In the genomic region with DNA sequence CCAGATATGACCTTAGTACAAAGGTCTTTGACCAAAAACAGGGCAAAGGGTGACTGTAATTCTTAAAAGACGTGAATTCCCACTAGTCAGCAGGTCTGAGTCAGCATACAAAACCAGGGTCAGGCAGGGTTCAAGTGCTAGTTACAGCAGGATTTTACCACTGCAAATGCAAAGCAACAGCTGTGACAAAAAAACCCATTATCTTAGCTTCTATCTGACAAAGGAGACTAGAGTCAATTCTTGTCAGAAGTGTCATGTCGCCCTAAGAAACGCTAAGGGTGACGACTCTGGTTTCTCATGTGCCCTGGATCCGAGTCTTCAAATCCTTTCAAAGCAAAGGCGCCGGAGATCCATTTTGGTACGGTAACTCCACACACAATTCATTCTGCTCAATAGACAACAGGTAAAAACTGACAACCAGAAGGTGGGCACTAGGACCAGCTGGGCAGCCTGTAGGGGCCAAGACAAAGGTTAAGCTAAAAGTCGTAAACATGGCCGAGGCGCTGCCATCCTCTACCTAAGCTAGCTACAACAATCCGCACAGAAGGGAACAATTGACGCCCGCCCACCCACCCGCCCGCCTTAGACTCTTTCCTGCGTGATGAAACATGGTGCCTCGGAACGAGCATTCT, we compare ENCODE assay signal across 7 mouse cellular contexts. TPM values are rescaled to one million over a fixed set of nuclear protein-coding genes. Genes with fewer than 3 reads are reported as not detected.
DNase-seq lines count a peak whose midpoint lies in the region; ATAC-seq and TF ChIP-seq lines count a peak whose summit lies in the region.

No protein-coding gene starts in this region.

- H3K4me2 ChIP-seq in heart, postnatal 0 days (ENCODE audit: low read depth, low read length) = peak overlapping the region; percentile 74
- H3K4me2 ChIP-seq in limb, embryonic 13.5 days (replicated peaks) = peak overlapping the region; percentile 91
- peak overlapping the region; percentile 97 for H3K4me2 ChIP-seq in neural tube, embryonic 14.5 days (ENCODE audit: low read depth, low read length)

- no peak for TF ChIP-seq CTCF in spleen, adult 2 months (IDR thresholded peaks at IDR 0.05; ENCODE audit: extremely low read depth, insufficient read depth, insufficient read length, insufficient replicate concordance)
- TF ChIP-seq CTCF in heart, postnatal 0 days (IDR thresholded peaks at IDR 0.05; ENCODE audit: low read depth) = no peak

- no peaks in the 10 kb centered on the region for H3K27me3 ChIP-seq in spleen, adult 2 months (ENCODE audit: control insufficient read depth, insufficient read depth, low read length)
- no peaks in the 10 kb centered on the region for H3K27me3 ChIP-seq in heart, postnatal 0 days (ENCODE audit: control insufficient read depth, insufficient read depth, low read length)
- H3K27me3 ChIP-seq in limb, embryonic 13.5 days = no peaks in the 10 kb centered on the region
- no peaks in the 10 kb centered on the region for H3K27me3 ChIP-seq in neural tube, embryonic 14.5 days (ENCODE audit: control insufficient read depth, insufficient read depth, low read length)

- no peak for TF ChIP-seq EP300 in heart, postnatal 0 days (IDR thresholded peaks at IDR 0.05; ENCODE audit: low read depth)

- peak overlapping the region; percentile 94 for H3K4me3 ChIP-seq in spleen, adult 2 months (ENCODE audit: extremely low read depth, insufficient read depth, insufficient read length)
- peak overlapping the region; percentile 80 for H3K4me3 ChIP-seq in heart, postnatal 0 days (ENCODE audit: low read depth, low read length)
- peak overlapping the region; percentile 96 for H3K4me3 ChIP-seq in limb, embryonic 13.5 days
- peak overlapping the region; percentile 70 for H3K4me3 ChIP-seq in neural tube, embryonic 14.5 days (ENCODE audit: low read depth, low read length)

- H3K4me1 ChIP-seq in spleen, adult 2 months (ENCODE audit: control insufficient read depth, insufficient read depth, insufficient read length) = no peaks in the 10 kb centered on the region; the same call in 1 of the 2 replicates
- peaks cover 36% of the 10 kb centered on the region for H3K4me1 ChIP-seq in heart, postnatal 0 days (ENCODE audit: control insufficient read depth, insufficient read depth)
- H3K4me1 ChIP-seq in limb, embryonic 13.5 days = peaks cover 21% of the 10 kb centered on the region
- peaks cover 20% of the 10 kb centered on the region for H3K4me1 ChIP-seq in neural tube, embryonic 14.5 days (ENCODE audit: control insufficient read depth, insufficient read depth, low read length)

- TF ChIP-seq POLR2A in spleen, adult 2 months (IDR thresholded peaks at IDR 0.05; ENCODE audit: low read depth, low read length) = no peak

- no peaks in the 10 kb centered on the region; the same call in 1 of the 2 replicates for H3K36me3 ChIP-seq in spleen, adult 2 months (ENCODE audit: control insufficient read depth, insufficient read depth, low read length)
- peaks cover 15% of the 10 kb centered on the region for H3K36me3 ChIP-seq in heart, postnatal 0 days (replicated peaks; ENCODE audit: control insufficient read depth, insufficient read depth, low read length)
- H3K36me3 ChIP-seq in limb, embryonic 13.5 days = peaks cover 20% of the 10 kb centered on the region
- H3K36me3 ChIP-seq in neural tube, embryonic 14.5 days (ENCODE audit: control insufficient read depth, insufficient read depth, low read length) = peaks cover 10% of the 10 kb centered on the region

- peak overlapping the region; percentile 89; the same call in 1 of the 2 replicates for H3K27ac ChIP-seq in spleen, adult 2 months (ENCODE audit: insufficient read depth, low read length)
- H3K27ac ChIP-seq in heart, postnatal 0 days (ENCODE audit: low read depth) = peak overlapping the region; percentile 95
- peak overlapping the region; percentile 89 for H3K27ac ChIP-seq in limb, embryonic 13.5 days
- H3K27ac ChIP-seq in neural tube, embryonic 14.5 days (ENCODE audit: low read depth, low read length) = peak overlapping the region; percentile 82

- no peak for DNase-seq in spleen, adult 2 months (ENCODE audit: low read depth in 1 of 2, low spot score in 2 of 2)
- no peak for DNase-seq in spleen, adult 18-20 months
- peak; percentile 50 for DNase-seq in c-Kit-positive CD71-positive TER-119-negative erythroid progenitor cells, embryonic 14.5 days (ENCODE audit: low read depth)
- peak; percentile 22 for DNase-seq in heart, postnatal 0 days (ENCODE audit: low spot score)
- no peak for DNase-seq in ovary, postnatal 10 days (ENCODE audit: low spot score)

- peak overlapping the region; percentile 91 for H3K9ac ChIP-seq in heart, postnatal 0 days (replicated peaks; ENCODE audit: low read depth, low read length)
- peak overlapping the region; percentile 98 for H3K9ac ChIP-seq in limb, embryonic 13.5 days
- peak overlapping the region; percentile 86 for H3K9ac ChIP-seq in neural tube, embryonic 14.5 days (replicated peaks; ENCODE audit: low read depth, low read length)

- ATAC-seq in heart, postnatal 0 days (ENCODE audit: insufficient read depth, low read depth) = peak; percentile 12; the same call in 1 of the 2 replicates
- ATAC-seq in limb, embryonic 13.5 days (ENCODE audit: low FRiP score, low read depth) = no peak
- peak; percentile 22 for ATAC-seq in neural tube, embryonic 14.5 days (ENCODE audit: low read depth)

- H3K9me3 ChIP-seq in heart, postnatal 0 days (replicated peaks; ENCODE audit: control insufficient read depth, low read length) = no peaks in the 10 kb centered on the region
- H3K9me3 ChIP-seq in limb, embryonic 13.5 days = no peaks in the 10 kb centered on the region
- H3K9me3 ChIP-seq in neural tube, embryonic 14.5 days (ENCODE audit: control insufficient read depth, low read length) = no peaks in the 10 kb centered on the region

- WGBS in spleen, adult 2 months = under 1% methylated on average over 19 of the region's 19 CpGs
- WGBS in heart, postnatal 0 days = under 1% methylated on average over 19 of the region's 19 CpGs
- 2% methylated on average over 19 of the region's 19 CpGs for WGBS in limb, embryonic 13.5 days
- under 1% methylated on average over 19 of the region's 19 CpGs for WGBS in neural tube, embryonic 14.5 days

RNA-seq across cellular contexts. Expression of a gene that starts 0.7 kb away (rescaled TPM):
- polyA plus RNA-seq in spleen, adult 2 months (2012; rRNA removed) = 85.6 and 116 TPM in 2 replicates
- total RNA-seq in heart, postnatal 0 days (2014; rRNA removed; ENCODE audit: low replicate concordance) = 136 and 190 TPM in 2 replicates
- 60.9 and 70.1 TPM in 2 replicates for polyA plus RNA-seq in heart, postnatal 0 days (2015; fragmentation: Nextera tagmentation; extraction: Ambion mirVana)
- polyA plus RNA-seq in limb, embryonic 13.5 days (2015; fragmentation: Nextera tagmentation; extraction: Ambion mirVana) = 53.9 and 68.1 TPM in 2 replicates
- polyA plus RNA-seq in neural tube, embryonic 14.5 days (2014; fragmentation: Nextera tagmentation; extraction: Ambion mirVana) = 72.3 and 74.9 TPM in 2 replicates

Comparison
In these comparisons a context has a peak if more than half of its experiments do, and no peak if none do; other contexts are left out.
1. DNase-seq: peak in c-Kit-positive CD71-positive TER-119-negative erythroid progenitor cells, embryonic 14.5 days (single experiment) and heart, postnatal 0 days (single experiment); none in spleen, adult 2 months (0 of 2), spleen, adult 18-20 months (0 of 2) and ovary, postnatal 10 days (single experiment).
2. Peak in every context shown above with its lines, with median percentiles within 50 percentile points of each other: H3K27ac ChIP-seq, H3K4me3 ChIP-seq, H3K4me2 ChIP-seq and H3K9ac ChIP-seq.